Mouse (Mus musculus): Measurements from ENCODE around the gene Mrpl14.

- TF ChIP-seq CTCF (conservative IDR thresholded peaks at IDR 0.05; ENCODE audit: insufficient read depth, insufficient read length, low read depth, low read length) (no peak), POLR2A (IDR thresholded peaks at IDR 0.05; ENCODE audit: low read depth, low read length) (no peak)
These were observed 17.1 kb downstream of the Mrpl14 start for GRCm38 (mm10) chr17:45703187-45703586.

Measured in kidney, adult 2 months (tissue).